Mouse (Mus musculus): Measurements from ENCODE around the gene C6. TPM values are rescaled to one million over a fixed set of nuclear protein-coding genes. Genes with fewer than 3 reads are reported as not detected.

C6 gene
- total RNA-seq (2012; rRNA removed): not detected in 2 replicates

DNA sequence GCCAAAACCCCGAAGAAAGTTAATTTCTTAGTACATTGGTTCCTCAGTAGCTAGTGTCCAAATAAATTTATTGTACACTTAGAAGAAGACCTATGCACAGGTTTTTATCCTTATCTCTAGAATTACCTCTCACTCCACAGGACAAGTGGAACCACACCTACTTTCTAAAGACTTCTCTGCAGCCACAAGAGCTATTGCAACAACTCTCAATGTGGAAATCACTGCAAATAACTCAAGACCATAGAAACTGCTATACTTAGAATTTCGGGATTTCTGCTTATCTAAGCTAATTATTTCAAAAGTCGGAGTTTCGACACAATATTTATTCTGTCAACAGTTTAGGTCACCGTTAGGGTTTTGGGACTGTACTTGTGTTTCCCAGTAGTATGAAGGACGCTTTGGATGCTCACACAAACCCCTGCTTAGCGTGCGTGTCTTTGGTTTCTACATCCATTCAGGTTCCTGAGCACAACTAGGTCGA lies at the start of gene C6:
C6 (plus strand) TSS at position 346 of the 481 bp plus-strand sequence.
- no peak within 1 kb of the TSS for H3K9ac ChIP-seq (ENCODE audit: insufficient read depth, low read depth, low read length, poor library complexity, severe bottlenecking)
- H3K4me1 ChIP-seq (ENCODE audit: control insufficient read depth in 2 of 2, insufficient read depth in 2 of 2, low read length in 2 of 2, poor library complexity in 1 of 2): no peaks in the 10 kb centered on the region
- H3K27ac ChIP-seq (ENCODE audit: insufficient read depth, low read depth, low read length, poor library complexity, severe bottlenecking): no peak within 1 kb of the TSS
- TF ChIP-seq HCFC1 (IDR thresholded peaks at IDR 0.05; ENCODE audit: borderline replicate concordance, insufficient read depth, low read length) (no peak), ZNF384 (IDR thresholded peaks at IDR 0.05; ENCODE audit: low read depth, low read length) (no peak), CHD2 (IDR thresholded peaks at IDR 0.05; ENCODE audit: low read depth, low read length) (no peak), MAFK (IDR thresholded peaks at IDR 0.05; ENCODE audit: insufficient read depth, low read depth, low read length) (no peak), ZC3H11A (IDR thresholded peaks at IDR 0.05; ENCODE audit: borderline replicate concordance, low read depth, low read length) (no peak)
- H3K36me3 ChIP-seq (ENCODE audit: control insufficient read depth, insufficient read depth, low read length, poor library complexity, severe bottlenecking): no peaks in the 10 kb centered on the region
- no peak within 1 kb of the TSS for H3K4me3 ChIP-seq (ENCODE audit: insufficient read depth in 1 of 2, low read depth in 1 of 2, low read length in 2 of 2, poor library complexity in 1 of 2, severe bottlenecking in 1 of 2)
- H3K9me3 ChIP-seq (ENCODE audit: control insufficient read depth, insufficient read depth, low read depth, low read length): no peaks in the 10 kb centered on the region
- in situ Hi-C loops (cut with MboI; ENCODE audit: low sequenced_read_pairs in 2 of 2, unreplicated experiment in 2 of 2): no loop called here
- DNase-seq (ENCODE audit: low read depth, low spot score): no peak

DNA sequence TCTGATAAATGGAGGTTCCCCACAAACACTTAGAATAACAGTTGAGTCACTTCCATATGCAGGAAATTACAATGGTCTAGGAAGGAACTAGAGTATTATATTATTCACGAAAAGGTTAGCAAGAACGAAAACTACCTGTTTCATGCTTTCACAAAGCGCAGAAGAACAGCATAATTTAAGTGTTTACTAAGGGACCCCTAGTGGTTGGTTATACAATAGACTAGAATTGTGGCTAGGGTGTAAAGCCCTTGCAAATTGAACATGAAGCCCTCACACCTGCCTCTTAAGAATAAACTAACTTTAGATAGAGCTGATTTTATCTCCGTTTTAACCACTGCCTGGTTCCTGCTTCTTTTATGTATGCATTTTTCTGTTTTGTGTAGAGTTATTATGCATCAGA lies 29.4 kb upstream of the C6 start:
- no peak for TF ChIP-seq CHD2 (IDR thresholded peaks at IDR 0.05; ENCODE audit: low read depth, low read length)
- no peak for TF ChIP-seq MAFK (IDR thresholded peaks at IDR 0.05; ENCODE audit: insufficient read depth, low read depth, low read length)
- Histone ChIP-seq H3K9ac (ENCODE audit: insufficient read depth, low read depth, low read length, poor library complexity, severe bottlenecking) (no peak overlapping the region), H3K4me1 (ENCODE audit: control insufficient read depth in 2 of 2, insufficient read depth in 2 of 2, low read length in 2 of 2, poor library complexity in 1 of 2) (no peaks in the 10 kb centered on the region), H3K27ac (ENCODE audit: insufficient read depth, low read depth, low read length, poor library complexity, severe bottlenecking) (no peak overlapping the region), H3K4me3 (ENCODE audit: insufficient read depth in 1 of 2, low read depth in 1 of 2, low read length in 2 of 2, poor library complexity in 1 of 2, severe bottlenecking in 1 of 2) (no peak overlapping the region), H3K9me3 (ENCODE audit: control insufficient read depth, insufficient read depth, low read depth, low read length) (no peaks in the 10 kb centered on the region), H3K36me3 (ENCODE audit: control insufficient read depth, insufficient read depth, low read length, poor library complexity, severe bottlenecking) (no peaks in the 10 kb centered on the region)
- in situ Hi-C loops (cut with MboI; ENCODE audit: low sequenced_read_pairs in 2 of 2, unreplicated experiment in 2 of 2): no loop called here
- no peak for DNase-seq (ENCODE audit: low read depth, low spot score)

DNA sequence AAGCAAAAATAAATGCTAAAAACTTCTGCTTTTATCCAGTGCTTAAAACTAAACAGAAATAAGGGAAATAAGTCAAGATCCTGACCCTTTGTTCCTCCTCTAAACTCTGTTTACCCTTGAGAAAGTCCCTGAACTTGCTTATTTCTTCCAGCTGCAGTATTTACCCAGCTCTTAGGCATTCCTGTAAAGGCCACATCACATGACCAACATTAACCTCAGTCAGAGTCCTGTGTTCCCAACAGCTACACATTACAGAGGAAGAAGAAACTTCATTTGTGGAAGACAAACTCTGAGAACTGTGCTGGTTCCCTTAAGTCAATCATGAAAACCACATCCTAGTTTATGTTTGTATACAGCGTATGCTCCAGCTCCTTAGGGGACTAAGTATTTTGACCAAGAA lies 7.2 kb downstream of the C6 start:
- no peak overlapping the region for H3K27ac ChIP-seq (ENCODE audit: insufficient read depth, low read depth, low read length, poor library complexity, severe bottlenecking)
- TF ChIP-seq ZC3H11A (IDR thresholded peaks at IDR 0.05; ENCODE audit: borderline replicate concordance, low read depth, low read length): no peak
- no peak for TF ChIP-seq MAFK (IDR thresholded peaks at IDR 0.05; ENCODE audit: insufficient read depth, low read depth, low read length)
- no peak for TF ChIP-seq HCFC1 (IDR thresholded peaks at IDR 0.05; ENCODE audit: borderline replicate concordance, insufficient read depth, low read length)
- TF ChIP-seq ZNF384 (IDR thresholded peaks at IDR 0.05; ENCODE audit: low read depth, low read length): no peak
- no peaks in the 10 kb centered on the region for H3K4me1 ChIP-seq (ENCODE audit: control insufficient read depth in 2 of 2, insufficient read depth in 2 of 2, low read length in 2 of 2, poor library complexity in 1 of 2)
- no peak overlapping the region for H3K9ac ChIP-seq (ENCODE audit: insufficient read depth, low read depth, low read length, poor library complexity, severe bottlenecking)
- no peaks in the 10 kb centered on the region for H3K9me3 ChIP-seq (ENCODE audit: control insufficient read depth, insufficient read depth, low read depth, low read length)
- no peak for DNase-seq (ENCODE audit: low read depth, low spot score)
- H3K4me3 ChIP-seq (ENCODE audit: insufficient read depth in 1 of 2, low read depth in 1 of 2, low read length in 2 of 2, poor library complexity in 1 of 2, severe bottlenecking in 1 of 2): no peak overlapping the region
- in situ Hi-C loops (cut with MboI; ENCODE audit: low sequenced_read_pairs in 2 of 2, unreplicated experiment in 2 of 2): no loop called here
- H3K36me3 ChIP-seq (ENCODE audit: control insufficient read depth, insufficient read depth, low read length, poor library complexity, severe bottlenecking): no peaks in the 10 kb centered on the region

DNA sequence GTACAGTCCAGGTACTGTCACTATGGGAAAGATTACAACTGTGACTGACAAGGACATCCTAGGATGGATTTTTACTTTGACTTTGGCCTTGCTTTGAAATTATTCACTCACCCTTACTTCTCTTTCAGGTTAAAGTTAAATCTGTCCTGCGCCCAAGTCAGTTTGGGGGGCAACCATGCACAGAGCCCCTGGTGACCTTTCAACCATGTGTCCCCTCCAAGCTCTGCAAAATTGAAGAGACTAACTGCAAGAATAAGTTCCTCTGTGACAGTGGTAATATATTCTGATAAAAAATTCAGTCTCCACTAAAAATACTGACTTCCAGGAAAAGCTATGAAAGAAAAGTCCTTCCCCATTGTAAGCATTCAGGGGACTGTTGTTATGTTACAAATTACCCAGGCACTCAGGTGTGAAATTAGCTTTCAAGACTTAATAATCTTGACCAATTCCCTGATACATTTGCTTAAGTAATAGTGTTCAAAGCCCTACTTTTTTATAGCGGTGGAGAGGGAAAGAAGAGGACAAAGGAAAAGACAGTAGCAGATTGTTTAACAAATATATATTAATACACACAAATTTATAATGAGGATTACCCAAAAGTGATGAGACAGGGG lies 8.1 kb downstream of the C6 start:
- no peak for TF ChIP-seq ZC3H11A (IDR thresholded peaks at IDR 0.05; ENCODE audit: borderline replicate concordance, low read depth, low read length)
- TF ChIP-seq MAFK (IDR thresholded peaks at IDR 0.05; ENCODE audit: insufficient read depth, low read depth, low read length): no peak
- TF ChIP-seq ZNF384 (IDR thresholded peaks at IDR 0.05; ENCODE audit: low read depth, low read length): no peak
- in situ Hi-C loops (cut with MboI; ENCODE audit: low sequenced_read_pairs in 2 of 2, unreplicated experiment in 2 of 2): no loop called here

DNA sequence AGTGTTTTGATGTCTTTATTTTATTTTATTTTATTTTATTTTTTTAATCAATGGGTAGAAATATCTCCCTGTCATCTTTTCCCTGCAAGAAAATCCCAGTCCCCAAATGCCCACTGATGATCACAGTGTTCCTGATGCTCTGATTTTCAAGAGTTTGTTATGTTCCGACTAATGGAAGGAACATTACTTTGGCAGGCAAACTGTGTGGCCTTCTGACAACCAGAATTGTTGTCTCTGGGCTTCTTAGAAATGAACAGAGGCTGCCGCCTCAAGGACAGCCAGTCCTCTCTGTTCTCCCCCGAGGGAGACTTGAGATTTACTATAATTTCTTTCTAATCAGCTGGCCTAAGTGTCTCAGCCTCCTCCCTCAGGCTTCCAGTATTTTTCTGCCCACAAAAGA lies 20.7 kb downstream of the C6 start:
- in situ Hi-C loops (cut with MboI; ENCODE audit: low sequenced_read_pairs in 2 of 2, unreplicated experiment in 2 of 2): no loop called here
- H3K9ac ChIP-seq (ENCODE audit: insufficient read depth, low read depth, low read length, poor library complexity, severe bottlenecking): no peak overlapping the region
- DNase-seq (ENCODE audit: low read depth, low spot score): no peak
- H3K4me1 ChIP-seq (ENCODE audit: control insufficient read depth in 2 of 2, insufficient read depth in 2 of 2, low read length in 2 of 2, poor library complexity in 1 of 2): no peaks in the 10 kb centered on the region
- TF ChIP-seq HCFC1 (IDR thresholded peaks at IDR 0.05; ENCODE audit: borderline replicate concordance, insufficient read depth, low read length): no peak
- no peak for TF ChIP-seq CHD2 (IDR thresholded peaks at IDR 0.05; ENCODE audit: low read depth, low read length)
- no peak for TF ChIP-seq MAFK (IDR thresholded peaks at IDR 0.05; ENCODE audit: insufficient read depth, low read depth, low read length)
- no peaks in the 10 kb centered on the region for H3K36me3 ChIP-seq (ENCODE audit: control insufficient read depth, insufficient read depth, low read length, poor library complexity, severe bottlenecking)
- H3K4me3 ChIP-seq (ENCODE audit: insufficient read depth in 1 of 2, low read depth in 1 of 2, low read length in 2 of 2, poor library complexity in 1 of 2, severe bottlenecking in 1 of 2): no peak overlapping the region
- no peak overlapping the region for H3K27ac ChIP-seq (ENCODE audit: insufficient read depth, low read depth, low read length, poor library complexity, severe bottlenecking)
- no peaks in the 10 kb centered on the region for H3K9me3 ChIP-seq (ENCODE audit: control insufficient read depth, insufficient read depth, low read depth, low read length)

More for the DNA sequence above, 8.1 kb downstream of the C6 start:
- Histone ChIP-seq H3K4me3 (ENCODE audit: insufficient read depth in 1 of 2, low read depth in 1 of 2, low read length in 2 of 2, poor library complexity in 1 of 2, severe bottlenecking in 1 of 2) (no peak overlapping the region), H3K36me3 (ENCODE audit: control insufficient read depth, insufficient read depth, low read length, poor library complexity, severe bottlenecking) (no peaks in the 10 kb centered on the region), H3K27ac (ENCODE audit: insufficient read depth, low read depth, low read length, poor library complexity, severe bottlenecking) (no peak overlapping the region), H3K9ac (ENCODE audit: insufficient read depth, low read depth, low read length, poor library complexity, severe bottlenecking) (no peak overlapping the region), H3K4me1 (ENCODE audit: control insufficient read depth in 2 of 2, insufficient read depth in 2 of 2, low read length in 2 of 2, poor library complexity in 1 of 2) (no peaks in the 10 kb centered on the region), H3K9me3 (ENCODE audit: control insufficient read depth, insufficient read depth, low read depth, low read length) (no peaks in the 10 kb centered on the region)
- DNase-seq (ENCODE audit: low read depth, low spot score): no peak
